Mouse (Mus musculus) common myeloid progenitor, adult 5-6 weeks (primary cell): Measurements from ENCODE around the gene Pde4d. TPM values are rescaled to one million over a fixed set of nuclear protein-coding genes. Genes with fewer than 3 reads are reported as not detected.

Source experiments
- ATAC-seq: replicated peaks from 2 replicates; pipeline ENCODE4 v1.8.0; 2016; ENCODE audit warnings: low read depth, mild to moderate bottlenecking, moderate TSS enrichment, inconsistent platforms; ENCODE audit not compliant: poor library complexity, severe bottlenecking
- total RNA-seq: library from RNA; stranded (forward); fragments of 200-1000, 187-1606 nt; gene quantifications from 2 replicates; pipeline ENCODE4 v1.2.3, GENCODE M21; 2017

Pde4d gene
- total RNA-seq, 1 experiment from 2014 or later, result 35.8 TPM

DNA sequence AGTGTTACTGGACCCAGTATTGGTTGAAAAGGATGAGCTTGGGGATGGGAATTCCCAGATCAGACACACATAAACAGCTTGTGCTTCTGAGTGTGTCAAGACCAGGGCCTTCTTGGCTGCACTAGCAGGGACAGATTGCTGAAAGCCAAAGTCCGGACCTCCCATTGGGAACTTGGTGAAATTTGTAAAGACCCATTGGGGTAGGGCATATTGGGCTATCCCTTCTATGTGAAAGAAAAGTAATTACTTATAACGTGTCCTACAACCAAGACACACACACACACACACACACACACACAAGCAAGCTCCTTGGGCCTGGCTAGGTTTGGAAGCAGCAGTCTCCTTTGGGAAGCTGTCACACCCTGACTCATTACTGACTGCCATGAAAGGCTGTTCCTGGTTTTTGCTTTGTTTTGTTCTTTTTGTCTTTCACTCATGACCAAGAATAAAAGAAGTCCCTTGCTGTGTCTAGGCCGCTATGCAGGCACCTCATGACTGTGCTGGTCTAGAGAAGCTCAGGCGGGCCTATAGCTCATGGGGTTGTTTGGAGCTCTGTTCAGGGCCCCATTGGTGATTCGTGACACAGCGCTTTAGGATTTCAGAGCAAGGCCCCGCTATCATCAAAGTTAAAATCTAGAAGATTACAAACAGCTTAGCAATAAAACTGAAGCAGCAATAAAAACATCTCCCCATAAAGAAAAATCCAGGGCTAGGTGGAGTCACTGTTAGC lies 1495.2 kb downstream of the Pde4d start:
- ATAC-seq, result no peak

DNA sequence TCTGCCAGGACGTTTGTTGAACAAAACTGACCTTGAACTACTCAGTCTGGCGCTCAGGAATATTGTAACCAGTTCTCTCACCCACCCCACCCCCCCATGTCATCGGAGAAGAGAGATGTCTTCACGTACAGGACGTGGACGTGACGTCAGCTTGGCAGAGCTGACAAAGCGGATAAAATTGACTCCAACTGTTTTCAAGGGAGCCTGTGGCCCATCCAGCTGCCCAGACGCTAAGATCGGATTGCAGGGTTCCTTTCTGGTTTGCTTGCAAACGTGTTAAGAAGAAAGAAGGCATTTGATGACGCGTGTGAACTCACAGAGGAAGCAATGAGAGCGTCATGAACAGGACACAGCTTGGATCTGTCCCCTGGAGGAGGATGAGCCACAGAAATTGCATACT lies 1501.7 kb downstream of the Pde4d start:
- ATAC-seq, result no peak

DNA sequence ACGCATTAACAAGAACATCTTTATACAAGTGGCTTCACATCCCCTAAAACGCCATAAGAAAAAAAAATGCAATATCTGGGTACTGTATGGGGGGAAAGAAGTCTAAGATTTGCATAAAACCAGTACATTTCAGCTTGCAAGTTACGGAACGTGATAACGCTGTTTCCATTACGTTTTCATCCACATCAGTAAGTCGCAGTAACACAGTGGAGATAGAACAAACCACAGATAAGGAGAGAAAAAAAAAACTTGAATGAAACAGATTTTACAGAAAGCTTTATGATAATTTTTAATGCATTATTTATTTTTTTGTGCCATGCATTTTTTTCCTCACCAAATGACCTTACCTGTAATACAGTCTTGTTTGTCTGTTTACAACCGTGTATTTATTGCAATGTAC lies 1504.4 kb downstream of the Pde4d start:
- no peak for ATAC-seq

DNA sequence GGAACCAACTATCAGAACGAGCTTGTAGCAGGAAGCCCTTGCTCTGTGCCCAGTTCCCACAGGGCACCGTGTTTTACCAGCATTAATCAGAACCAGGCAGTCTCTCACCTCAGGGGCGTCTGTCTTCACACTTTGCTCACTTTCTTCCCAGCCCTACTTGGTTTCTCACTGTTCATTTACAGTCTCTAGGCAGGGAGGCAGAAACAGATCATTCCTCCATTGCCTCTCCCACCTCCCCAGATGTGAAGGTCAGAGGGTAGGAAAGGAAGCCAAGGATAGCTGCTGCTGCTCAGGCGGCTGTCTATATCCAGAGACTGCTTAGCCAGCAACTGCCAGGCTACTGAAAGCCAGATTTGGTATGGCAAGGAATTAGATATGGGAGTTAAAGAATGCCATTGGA lies 1508.2 kb downstream of the Pde4d start:
- no peak for ATAC-seq

- no peak for ATAC-seq
Observed at GRCm38 (mm10) chr13:109982821-109983443, 1533.2 kb downstream of the Pde4d start.

DNA sequence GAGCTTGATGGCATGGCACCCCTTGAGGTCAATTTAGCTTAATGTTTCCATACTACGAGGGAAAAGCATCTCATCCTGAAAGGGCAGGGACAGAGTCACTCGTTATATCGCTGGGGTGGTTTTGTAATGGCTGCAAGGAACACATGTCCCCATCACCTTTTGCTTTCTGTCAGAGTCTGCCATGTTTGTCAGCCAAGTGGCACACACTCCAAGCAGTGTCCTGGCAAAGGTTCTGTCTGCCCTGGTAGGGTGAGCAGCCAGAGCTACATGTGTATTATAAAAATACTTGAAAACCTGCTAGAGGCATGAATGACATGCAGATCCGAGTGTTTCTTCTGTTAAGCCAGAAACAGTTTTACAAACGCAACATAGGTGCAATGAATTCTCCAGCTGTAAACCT lies 1535.7 kb downstream of the Pde4d start:
- no peak for ATAC-seq

- ATAC-seq, result no peak
Observed at GRCm38 (mm10) chr13:109985892-109986291, 1536.1 kb downstream of the Pde4d start.

- ATAC-seq, result no peak
Observed at GRCm38 (mm10) chr13:109992775-109993505, 1543.2 kb downstream of the Pde4d start.

GRCm38 (mm10) chr13:109994240-109994764 lies 1544.6 kb downstream of the Pde4d start:
- ATAC-seq, result no peak

DNA sequence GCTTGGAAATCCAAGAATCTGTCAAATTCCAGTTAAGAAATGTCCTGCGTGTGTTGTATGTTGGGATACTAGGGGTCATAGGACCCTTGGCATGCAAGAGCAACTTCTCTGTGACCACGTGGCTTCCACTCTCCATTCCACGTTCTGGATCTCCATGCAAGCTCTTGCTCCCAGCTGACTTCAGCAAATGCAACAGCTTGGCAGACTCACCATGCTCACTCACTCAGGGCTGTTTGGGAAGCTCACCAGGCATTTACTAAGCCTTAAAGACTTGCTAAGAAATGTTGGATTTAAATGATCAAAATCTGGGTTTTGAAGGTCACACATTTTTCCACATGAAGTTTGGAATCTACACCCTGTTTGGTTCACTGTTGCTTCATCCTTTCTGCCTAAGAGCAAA lies 1552.3 kb downstream of the Pde4d start:
- no peak for ATAC-seq

Other genes with a start within 250 kb of the Pde4d start
- 0.05 and 3.7 TPM in 2 replicates for gene Elovl7, start 235.5 kb upstream of the Pde4d start, total RNA-seq
- 41.4 and 44.4 TPM in 2 replicates for gene Depdc1b, start 133.6 kb upstream of the Pde4d start, total RNA-seq